Mouse (Mus musculus) stomach, postnatal 0 days (tissue): ENCODE data around the gene Kng1.

Experiments used
- CTCF ChIP-seq: IDR thresholded peaks from 2 replicates; pipeline ENCODE4 v1.5.1; 2016; ENCODE audit warnings: antibody characterized with exemption, low read depth, mild to moderate bottlenecking, moderate library complexity
- EP300 ChIP-seq: optimal IDR thresholded peaks from 2 replicates; pipeline ENCODE3; 2016; ENCODE audit warnings: antibody characterized with exemption

DNA sequence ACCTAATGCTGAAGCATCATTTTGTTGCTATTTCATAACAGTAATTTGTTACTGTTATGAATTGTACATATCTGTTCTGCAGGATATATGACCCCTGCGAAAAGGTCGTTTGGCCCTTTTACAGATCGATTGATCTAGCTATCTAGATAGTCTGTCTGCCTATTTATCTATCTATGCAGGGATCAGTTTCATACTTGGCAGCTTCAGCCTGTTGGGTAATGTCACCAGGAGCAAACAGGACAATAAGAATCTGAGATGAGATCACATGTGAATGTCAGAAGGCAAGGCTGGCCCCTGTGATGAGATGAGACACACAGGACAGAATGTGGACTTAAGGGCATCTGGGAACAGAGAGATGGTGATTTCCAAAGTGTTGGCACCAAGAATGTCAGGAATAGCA is 72.6 kb downstream of the Kng1 start:
- TF ChIP-seq CTCF (no peak), EP300 (no peak)
